Mouse (Mus musculus): ENCODE results near the gene Ube2e2.

GRCm38 (mm10) chr14:18678121-18678836 lies 215.8 kb downstream of the Ube2e2 start:
- TF ChIP-seq POLR2A (IDR thresholded peaks at IDR 0.05; ENCODE audit: insufficient read length, low read depth) (no peak), TCF12 (IDR thresholded peaks at IDR 0.05; ENCODE audit: insufficient read depth, poor library complexity, severe bottlenecking) (no peak), POLR2AphosphoS2 (IDR thresholded peaks at IDR 0.05; ENCODE audit: insufficient read length, low read depth) (no peak), E2F4 (IDR thresholded peaks at IDR 0.05; ENCODE audit: insufficient read depth) (no peak), MAX (IDR thresholded peaks at IDR 0.05; ENCODE audit: low read depth) (no peak), USF1 (IDR thresholded peaks at IDR 0.05; ENCODE audit: low read depth) (peak; percentile 29), MYOG (IDR thresholded peaks at IDR 0.05; ENCODE audit: control insufficient read depth in 1 of 3, insufficient read depth in 1 of 3, insufficient read length in 2 of 3, low read depth in 2 of 3) (no peak), CEBPB (IDR thresholded peaks at IDR 0.05; ENCODE audit: insufficient read depth, poor library complexity, severe bottlenecking) (no peak), MYOD1 (IDR thresholded peaks at IDR 0.05; ENCODE audit: control insufficient read depth in 1 of 3, insufficient read length in 2 of 3, low read depth in 2 of 3) (no peak)
